In the genomic region with DNA sequence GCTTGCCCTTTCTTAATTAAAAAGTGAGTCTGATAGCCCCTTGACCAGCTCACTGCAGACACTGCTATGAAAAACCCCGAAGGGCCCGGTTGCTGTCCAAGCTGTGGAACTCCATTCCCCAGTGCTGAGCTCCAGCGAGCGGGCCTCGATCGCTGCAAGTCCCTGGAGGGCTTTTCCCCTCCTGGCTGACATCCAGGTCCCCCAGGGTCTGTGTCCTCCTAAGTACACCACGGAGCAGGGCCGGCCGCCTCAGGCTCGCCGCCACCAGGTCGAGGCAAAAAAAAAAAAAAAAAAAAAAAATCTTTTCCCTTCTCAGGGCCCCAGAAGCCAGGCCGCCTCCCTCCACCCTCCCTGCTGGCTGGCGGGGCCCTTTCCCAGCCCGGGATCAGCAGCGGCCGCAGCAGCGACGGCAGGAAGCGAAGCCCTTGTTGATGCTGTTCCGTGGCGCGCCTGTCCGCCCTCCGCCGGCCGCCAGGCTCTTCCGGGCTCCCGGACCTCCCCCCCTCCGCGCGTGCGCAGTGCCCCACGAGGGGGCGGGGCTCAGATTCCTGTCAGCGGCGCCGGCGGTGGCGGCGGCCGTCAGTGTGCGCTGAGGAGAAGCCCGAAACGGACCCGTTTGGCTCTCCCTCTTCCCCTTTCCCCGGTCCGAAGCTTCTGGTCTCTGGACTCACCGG, we compare ENCODE assay signal across 8 mouse cellular contexts. TPM values are rescaled to one million over a fixed set of nuclear protein-coding genes. Genes with fewer than 3 reads are reported as not detected.
DNase-seq lines count a peak whose midpoint lies in the region; ATAC-seq lines count a peak whose summit lies in the region.

A gene (plus strand): TSS at position 543 of the 674 bp plus-strand sequence.

- peaks cover 39% of the 10 kb centered on the region for H3K79me2 ChIP-seq in macrophage (ENCODE audit: inconsistent target)

- H3K36me3 ChIP-seq in hindbrain, embryonic 16.5 days (ENCODE audit: control insufficient read depth, insufficient read depth, low read length), result no peaks in the 10 kb centered on the region
- H3K36me3 ChIP-seq in macrophage (ENCODE audit: inconsistent target), result no peaks in the 10 kb centered on the region

- DNase-seq in T-cell, adult 2 months (ENCODE audit: low spot score), result peak; percentile 96
- DNase-seq in cerebellum, postnatal 36 days, result peak; percentile 96 to 100
- peak; percentile 98 for DNase-seq in gastrocnemius, adult 18-20 months (ENCODE audit: low spot score)
- peak; percentile 94 to 97 for DNase-seq in left cerebral cortex, adult 18-20 months (ENCODE audit: low spot score in 2 of 2)
- DNase-seq in right cerebral cortex, adult 18-20 months, result peak; percentile 96
- DNase-seq in urinary bladder, postnatal 10 days (ENCODE audit: low spot score), result peak; percentile 69

- no peaks in the 10 kb centered on the region for H3K27me3 ChIP-seq in hindbrain, embryonic 16.5 days (replicated peaks; ENCODE audit: control insufficient read depth, insufficient read depth, low read length)

- H3K4me2 ChIP-seq in hindbrain, embryonic 16.5 days (ENCODE audit: low read length), result peak within 1 kb of the TSS; percentile 70

- peaks cover 14% of the 10 kb centered on the region for H3K4me1 ChIP-seq in hindbrain, embryonic 16.5 days (ENCODE audit: control insufficient read depth, insufficient read depth, low read depth, low read length)

- H3K9ac ChIP-seq in hindbrain, embryonic 16.5 days (ENCODE audit: low read depth, low read length), result peak within 1 kb of the TSS; percentile 76

- WGBS in hindbrain, embryonic 16.5 days, result 0% methylated on average over 40 of the region's 49 CpGs
- 2% methylated on average over 43 of the region's 49 CpGs for WGBS in macrophage (ENCODE audit: missing documents)

- H3K27ac ChIP-seq in hindbrain, embryonic 16.5 days (ENCODE audit: low read depth, low read length), result peak within 1 kb of the TSS; percentile 93
- peak within 1 kb of the TSS; percentile 86 for H3K27ac ChIP-seq in macrophage

- peak; percentile 95 for ATAC-seq in hindbrain, embryonic 16.5 days

- H3K9me3 ChIP-seq in hindbrain, embryonic 16.5 days (ENCODE audit: control insufficient read depth, low read length), result no peaks in the 10 kb centered on the region

- peak within 1 kb of the TSS; percentile 62 for H3K4me3 ChIP-seq in hindbrain, embryonic 16.5 days (ENCODE audit: low read length)
- H3K4me3 ChIP-seq in macrophage (ENCODE audit: inconsistent target), result peak within 1 kb of the TSS; percentile 52

RNA-seq across cellular contexts. Expression of the gene that starts here (rescaled TPM):
- 10 to 100 TPM; 16.4 to 23.6 TPM for total RNA-seq in gastrocnemius, adult 18-20 months (2021)
- 7.7 and 8.0 TPM in 2 replicates for polyA plus RNA-seq in hindbrain, embryonic 16.5 days (2015; fragmentation: Nextera tagmentation; extraction: Ambion mirVana)
- 10 to 100 TPM; 50.1 to 51.8 TPM for total RNA-seq in left cerebral cortex, adult 18-20 months (2021)
- 100 to 1,000 TPM; 289 to 982 (median 350) TPM for total RNA-seq in macrophage (2018; cell fraction: chromatin; rRNA removed)
- 10 to 100 TPM; 13.7 to 30.6 (median 18.7) TPM for total RNA-seq in macrophage (2018; cell fraction: cytosol; rRNA removed)
- total RNA-seq in macrophage (2018; cell fraction: nucleus; rRNA removed), result 100 to 1,000 TPM in 23 of 26 experiments, 10 to 100 TPM in 3; 89.4 to 356 (median 137) TPM
- 8.2 to 11.3 TPM (median 9.6 TPM) in 3 replicates for polyA plus RNA-seq in macrophage (2018)

Comparison
In these comparisons a context has a peak if more than half of its experiments do, and no peak if none do; other contexts are left out.
1. Peak in every context shown above with its lines: DNase-seq, ATAC-seq, H3K4me3 ChIP-seq and H3K27ac ChIP-seq.